Mouse (Mus musculus): Measurements from ENCODE around the gene Eif4b.

GRCm38 (mm10) chr15:102136129-102136758 is 62.7 kb downstream of the Eif4b start, which contains the start of gene Spryd3:
- TF ChIP-seq CTCF (IDR thresholded peaks at IDR 0.05; ENCODE audit: extremely low read depth, insufficient read depth, insufficient read length, insufficient replicate concordance) (no peak), POLR2A (IDR thresholded peaks at IDR 0.05; ENCODE audit: low read depth, low read length) (no peak)

Data from spleen, adult 2 months (tissue).